Mouse (Mus musculus) ZHBTc4 (cell line): Measurements from ENCODE around the gene H2afb1.
"Not testable (repeated sequence)": the region's sequence is repeated elsewhere in the genome, so short reads cannot be mapped to it uniquely, and the experiment has no call there.

Source experiments
- DNase-seq: peaks from one replicate; pipeline ENCODE4 v3.0.0-alpha.2; 2011; ENCODE audit warnings: low read depth, low spot score

Gene H2afb1

GRCm38 (mm10) chrX:117014457-117014856, at the start of gene H2afb1:
H2afb1 (plus strand) TSS chrX:117014757.
- DNase-seq: not testable (repeated sequence)

GRCm38 (mm10) chrX:117036085-117036484, 21.5 kb downstream of the H2afb1 start:
- no peak for DNase-seq
